Mouse (Mus musculus) thymus, adult 2 months (tissue): ENCODE results near the gene Adamtsl2.

ENCODE experiments used
- CTCF ChIP-seq: fragments of 200-500 bp; IDR thresholded peaks from 2 replicates; pipeline ENCODE4 v1.5.1; 2012; ENCODE audit warnings: mild to moderate bottlenecking, control low read depth, low read length, moderate library complexity, borderline replicate concordance; ENCODE audit not compliant: control insufficient read depth, poor library complexity, insufficient read depth; ENCODE audit errors: extremely low read depth
- POLR2A ChIP-seq: fragments of 200-500 bp; IDR thresholded peaks from 2 replicates; pipeline ENCODE4 v1.6.1; 2012; ENCODE audit warnings: mild to moderate bottlenecking, low read length, control low read depth, moderate library complexity; ENCODE audit not compliant: control insufficient read depth, poor library complexity, insufficient read depth; ENCODE audit errors: extremely low read depth

DNA sequence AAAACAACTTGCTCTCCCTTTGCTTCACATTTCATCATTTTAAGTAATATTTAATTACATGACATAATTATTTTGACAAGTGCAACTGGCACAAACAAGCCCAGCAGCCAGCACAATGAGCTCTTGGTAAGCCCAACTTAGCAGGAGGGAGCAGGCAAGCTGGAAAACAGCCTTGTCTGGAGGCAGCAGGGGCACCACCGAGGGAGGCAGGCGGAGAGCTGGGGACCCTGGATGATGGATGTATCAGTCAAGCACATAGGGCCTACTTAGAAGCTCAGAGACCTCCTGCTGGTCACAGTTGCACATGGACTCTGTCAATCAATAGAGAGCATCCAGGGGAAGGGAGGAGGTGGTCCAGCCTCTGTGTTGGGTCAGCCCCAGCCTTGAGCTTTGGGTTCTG lies 11.2 kb upstream of the Adamtsl2 start:
- no peak for TF ChIP-seq CTCF
- TF ChIP-seq POLR2A, result no peak
